Comparison of ENCODE assay signal across 21 mouse cellular contexts in genomic region chrX:93002236-93002976, GRCm38 (mm10).
DNase-seq lines count a peak whose midpoint lies in the region; ATAC-seq and TF ChIP-seq lines count a peak whose summit lies in the region.
"Had no signal": no experiment of that assay in that cellular context is flagged by ENCODE, and none has a peak within 500 bp of the region (broad histone marks: within the 10 kb centered on the region; RNA-seq: fewer than 3 reads in every experiment).

No protein-coding gene starts in this region.

- H3K27me3 ChIP-seq in embryonic facial prominence, embryonic 11.5 days (ENCODE audit: control insufficient read depth, insufficient read depth, low read length): no peaks in the 10 kb centered on the region
- H3K27me3 ChIP-seq in myocyte (ENCODE audit: control insufficient read depth, insufficient read depth, insufficient read length): no peaks in the 10 kb centered on the region
- no peaks in the 10 kb centered on the region for H3K27me3 ChIP-seq in liver, postnatal 0 days (ENCODE audit: insufficient read depth, low read length)
- H3K27me3 ChIP-seq: embryonic facial prominence, embryonic 15.5 days; forebrain, embryonic 15.5 days; heart, embryonic 13.5 days; hindbrain, embryonic 13.5 days; limb, embryonic 15.5 days; midbrain, embryonic 12.5 days had no signal

- H3ac ChIP-seq in myocyte (ENCODE audit: control insufficient read depth, insufficient read length): no peak overlapping the region

- H3K9ac ChIP-seq in embryonic facial prominence, embryonic 11.5 days (replicated peaks; ENCODE audit: low read length): no peak overlapping the region
- H3K9ac ChIP-seq in liver, postnatal 0 days (replicated peaks): no peak overlapping the region
- H3K9ac ChIP-seq: embryonic facial prominence, embryonic 15.5 days; forebrain, embryonic 15.5 days; heart, embryonic 13.5 days; hindbrain, embryonic 13.5 days; limb, embryonic 15.5 days; midbrain, embryonic 12.5 days had no signal

- TF ChIP-seq EP300 in liver, postnatal 0 days (IDR thresholded peaks at IDR 0.05; ENCODE audit: low read depth): no peak

- H3K4me1 ChIP-seq in embryonic facial prominence, embryonic 11.5 days (ENCODE audit: control insufficient read depth, insufficient read depth, low read length): no peaks in the 10 kb centered on the region
- H3K4me1 ChIP-seq in liver, postnatal 0 days (ENCODE audit: insufficient read depth): no peaks in the 10 kb centered on the region
- H3K4me1 ChIP-seq: embryonic facial prominence, embryonic 15.5 days; heart, embryonic 13.5 days; hindbrain, embryonic 13.5 days; limb, embryonic 15.5 days; midbrain, embryonic 12.5 days had no signal

- H3K4me2 ChIP-seq in embryonic facial prominence, embryonic 11.5 days (ENCODE audit: low read depth, low read length): no peak overlapping the region
- H3K4me2 ChIP-seq in myocyte (ENCODE audit: low read depth): peak overlapping the region; percentile 56
- H3K4me2 ChIP-seq in liver, postnatal 0 days (ENCODE audit: low read depth, low read length): no peak overlapping the region
- H3K4me2 ChIP-seq: embryonic facial prominence, embryonic 15.5 days; forebrain, embryonic 15.5 days; heart, embryonic 13.5 days; hindbrain, embryonic 13.5 days; limb, embryonic 15.5 days; midbrain, embryonic 12.5 days had no signal

- H3K36me3 ChIP-seq in embryonic facial prominence, embryonic 11.5 days (replicated peaks; ENCODE audit: control insufficient read depth, insufficient read depth, low read depth, low read length): no peaks in the 10 kb centered on the region
- no peaks in the 10 kb centered on the region for H3K36me3 ChIP-seq in myocyte (ENCODE audit: control insufficient read depth, insufficient read depth)
- H3K36me3 ChIP-seq in liver, postnatal 0 days (replicated peaks; ENCODE audit: insufficient read depth, low read length): no peaks in the 10 kb centered on the region
- H3K36me3 ChIP-seq: embryonic facial prominence, embryonic 15.5 days; forebrain, embryonic 15.5 days; heart, embryonic 13.5 days; hindbrain, embryonic 13.5 days; limb, embryonic 15.5 days; midbrain, embryonic 12.5 days had no signal

- TF ChIP-seq POLR2A in myocyte (IDR thresholded peaks at IDR 0.05; ENCODE audit: insufficient read length, low read depth): no peak

- H3K79me2 ChIP-seq in myocyte (ENCODE audit: control insufficient read depth, insufficient read depth): no peaks in the 10 kb centered on the region

- no peaks in the 10 kb centered on the region for H3K9me3 ChIP-seq in embryonic facial prominence, embryonic 11.5 days (replicated peaks; ENCODE audit: control insufficient read depth, low read length)
- no peaks in the 10 kb centered on the region for H3K9me3 ChIP-seq in liver, postnatal 0 days (ENCODE audit: low read length)
- H3K9me3 ChIP-seq: embryonic facial prominence, embryonic 15.5 days; forebrain, embryonic 15.5 days; heart, embryonic 13.5 days; hindbrain, embryonic 13.5 days; limb, embryonic 15.5 days; midbrain, embryonic 12.5 days had no signal

- peak; percentile 19 for DNase-seq in gastrocnemius, postnatal 14 days
- no peak for DNase-seq in gastrocnemius, postnatal 36 days
- DNase-seq in brain, adult 2 months (ENCODE audit: low read depth, low spot score): peak; percentile 3
- peak; percentile 63 for DNase-seq in embryonic facial prominence, embryonic 11.5 days (ENCODE audit: low spot score)
- no peak for DNase-seq in layer of hippocampus, adult 9-11 months
- DNase-seq in liver, postnatal 0 days: no peak
- DNase-seq: adrenal gland, postnatal 10 days; cerebellum, adult 8-10 months; kidney, adult 18-20 months; kidney, postnatal 36 days; lung, adult 18-20 months; right cerebral cortex, postnatal 25 days had no signal

- no peak overlapping the region for H3K27ac ChIP-seq in embryonic facial prominence, embryonic 11.5 days (replicated peaks; ENCODE audit: low read depth, low read length)
- no peak overlapping the region for H3K27ac ChIP-seq in liver, postnatal 0 days (ENCODE audit: low read depth)
- H3K27ac ChIP-seq: embryonic facial prominence, embryonic 15.5 days; forebrain, embryonic 15.5 days; heart, embryonic 13.5 days; hindbrain, embryonic 13.5 days; limb, embryonic 15.5 days; macrophage; midbrain, embryonic 12.5 days had no signal

- 42% methylated on average over 9 of the region's 9 CpGs for WGBS in embryonic facial prominence, embryonic 11.5 days
- WGBS in liver, postnatal 0 days (ENCODE audit: insufficient replicate concordance): 74% methylated on average over 9 of the region's 9 CpGs

- TF ChIP-seq CTCF in liver, postnatal 0 days (IDR thresholded peaks at IDR 0.05; ENCODE audit: low read depth): no peak

- intact Hi-C loops in gastrocnemius, postnatal 14 days (cut with DNase I; ENCODE audit: low total_unique reads): no loop called here
- intact Hi-C loops in gastrocnemius, postnatal 36 days (cut with DNase I): loop anchor here (10.0 kb wide), 1 partner anchor 62 kb away; no protein-coding TSS in a partner anchor

- ATAC-seq in embryonic facial prominence, embryonic 11.5 days (replicated peaks; ENCODE audit: insufficient number of reproducible peaks, low FRiP score, low TSS enrichment, low read depth): no peak
- ATAC-seq in liver, postnatal 0 days: no peak
- ATAC-seq: CD4-positive, CD25-positive, alpha-beta regulatory T cell, adult 4 months; forebrain, embryonic 15.5 days had no signal

- no peak overlapping the region for H3K4me3 ChIP-seq in embryonic facial prominence, embryonic 11.5 days (ENCODE audit: low read depth, low read length)
- no peak overlapping the region for H3K4me3 ChIP-seq in myocyte
- no peak overlapping the region for H3K4me3 ChIP-seq in liver, postnatal 0 days (ENCODE audit: low read depth, low read length)
- H3K4me3 ChIP-seq: embryonic facial prominence, embryonic 15.5 days; forebrain, embryonic 15.5 days; heart, embryonic 13.5 days; hindbrain, embryonic 13.5 days; limb, embryonic 15.5 days; midbrain, embryonic 12.5 days had no signal

TF ChIP-seq in myocyte, 11 proteins besides CTCF, POLR2A, EP300 and RAD21:
- TF ChIP-seq MYOG (IDR thresholded peaks at IDR 0.05; ENCODE audit: control insufficient read depth in 1 of 3, insufficient read depth in 1 of 3, insufficient read length in 2 of 3, low read depth in 2 of 3) (no peak), E2F4 (IDR thresholded peaks at IDR 0.05; ENCODE audit: insufficient read depth) (no peak), MYOD1 (IDR thresholded peaks at IDR 0.05; ENCODE audit: control insufficient read depth in 1 of 3, insufficient read length in 2 of 3, low read depth in 2 of 3) (peak in 1 of 3 experiments; percentile 27)

Comparison
In these comparisons a context has a peak if more than half of its experiments do, and no peak if none do; other contexts are left out.
1. DNase-seq: peak in gastrocnemius, postnatal 14 days (single experiment), brain, adult 2 months (single experiment) and embryonic facial prominence, embryonic 11.5 days (single experiment); none in gastrocnemius, postnatal 36 days (0 of 2), layer of hippocampus, adult 9-11 months (single experiment) and liver, postnatal 0 days (single experiment).